Mouse (Mus musculus): ENCODE data around the gene Tmem151b. TPM values are rescaled to one million over a fixed set of nuclear protein-coding genes. Genes with fewer than 3 reads are reported as not detected.

Gene Tmem151b
- polyA plus RNA-seq, 1 experiment from 2014 or later = 29.3 TPM

- H3K27me3 ChIP-seq (replicated peaks; ENCODE audit: control insufficient read depth, insufficient read depth, low read length) = no peaks in the 10 kb centered on the region; the same call in none of the 2 replicates
- peaks cover 31% of the 10 kb centered on the region for H3K4me1 ChIP-seq (ENCODE audit: control insufficient read depth, insufficient read depth, low read depth, low read length)
- peak; percentile 31 for ATAC-seq
- H3K4me2 ChIP-seq (ENCODE audit: low read length) = 0 out of 2 replicates have a peak overlapping the region, but pooled peaks have one; percentile 10
- H3K4me3 ChIP-seq (ENCODE audit: low read length) = no peak overlapping the region
- 6% methylated on average over 8 of the region's 8 CpGs for WGBS
- no peaks in the 10 kb centered on the region for H3K36me3 ChIP-seq (ENCODE audit: control insufficient read depth, insufficient read depth, low read length)
- H3K9ac ChIP-seq (ENCODE audit: low read depth, low read length) = no peak overlapping the region
- H3K9me3 ChIP-seq (ENCODE audit: control insufficient read depth, low read length) = no peaks in the 10 kb centered on the region
- H3K27ac ChIP-seq (ENCODE audit: low read depth, low read length) = no peak overlapping the region
Observed at GRCm38 (mm10) chr17:45551816-45552451, 2.5 kb upstream of the Tmem151b start.

GRCm38 (mm10) chr17:45551249-45551796, 1.8 kb upstream of the Tmem151b start:
- H3K9ac ChIP-seq (ENCODE audit: low read depth, low read length) = no peak overlapping the region
- H3K27me3 ChIP-seq (replicated peaks; ENCODE audit: control insufficient read depth, insufficient read depth, low read length) = peaks cover 4% of the 10 kb centered on the region
- no peaks in the 10 kb centered on the region for H3K9me3 ChIP-seq (ENCODE audit: control insufficient read depth, low read length)
- H3K36me3 ChIP-seq (ENCODE audit: control insufficient read depth, insufficient read depth, low read length) = no peaks in the 10 kb centered on the region
- no peak overlapping the region for H3K4me2 ChIP-seq (ENCODE audit: low read length)
- 56% methylated on average over 7 of the region's 7 CpGs for WGBS
- H3K27ac ChIP-seq (ENCODE audit: low read depth, low read length) = no peak overlapping the region
- ATAC-seq = no peak
- H3K4me3 ChIP-seq (ENCODE audit: low read length) = no peak overlapping the region
- H3K4me1 ChIP-seq (ENCODE audit: control insufficient read depth, insufficient read depth, low read depth, low read length) = peaks cover 27% of the 10 kb centered on the region

- Histone ChIP-seq H3K4me1 (ENCODE audit: control insufficient read depth, insufficient read depth, low read depth, low read length) (peaks cover 28% of the 10 kb centered on the region), H3K9me3 (ENCODE audit: control insufficient read depth, low read length) (no peaks in the 10 kb centered on the region), H3K27ac (ENCODE audit: low read depth, low read length) (peak overlapping the region; percentile 95), H3K9ac (ENCODE audit: low read depth, low read length) (peak overlapping the region; percentile 98), H3K36me3 (ENCODE audit: control insufficient read depth, insufficient read depth, low read length) (peaks cover 2% of the 10 kb centered on the region; the same call in 1 of the 2 replicates), H3K4me2 (ENCODE audit: low read length) (peak overlapping the region; percentile 87), H3K27me3 (replicated peaks; ENCODE audit: control insufficient read depth, insufficient read depth, low read length) (peaks cover 4% of the 10 kb centered on the region; the same call in 1 of the 2 replicates), H3K4me3 (ENCODE audit: low read length) (peak overlapping the region; percentile 85)
- WGBS = 25% methylated on average over 5 of the region's 5 CpGs
- ATAC-seq = no peak
Observed at GRCm38 (mm10) chr17:45550253-45550652, 776 bp upstream of the Tmem151b start.

DNA sequence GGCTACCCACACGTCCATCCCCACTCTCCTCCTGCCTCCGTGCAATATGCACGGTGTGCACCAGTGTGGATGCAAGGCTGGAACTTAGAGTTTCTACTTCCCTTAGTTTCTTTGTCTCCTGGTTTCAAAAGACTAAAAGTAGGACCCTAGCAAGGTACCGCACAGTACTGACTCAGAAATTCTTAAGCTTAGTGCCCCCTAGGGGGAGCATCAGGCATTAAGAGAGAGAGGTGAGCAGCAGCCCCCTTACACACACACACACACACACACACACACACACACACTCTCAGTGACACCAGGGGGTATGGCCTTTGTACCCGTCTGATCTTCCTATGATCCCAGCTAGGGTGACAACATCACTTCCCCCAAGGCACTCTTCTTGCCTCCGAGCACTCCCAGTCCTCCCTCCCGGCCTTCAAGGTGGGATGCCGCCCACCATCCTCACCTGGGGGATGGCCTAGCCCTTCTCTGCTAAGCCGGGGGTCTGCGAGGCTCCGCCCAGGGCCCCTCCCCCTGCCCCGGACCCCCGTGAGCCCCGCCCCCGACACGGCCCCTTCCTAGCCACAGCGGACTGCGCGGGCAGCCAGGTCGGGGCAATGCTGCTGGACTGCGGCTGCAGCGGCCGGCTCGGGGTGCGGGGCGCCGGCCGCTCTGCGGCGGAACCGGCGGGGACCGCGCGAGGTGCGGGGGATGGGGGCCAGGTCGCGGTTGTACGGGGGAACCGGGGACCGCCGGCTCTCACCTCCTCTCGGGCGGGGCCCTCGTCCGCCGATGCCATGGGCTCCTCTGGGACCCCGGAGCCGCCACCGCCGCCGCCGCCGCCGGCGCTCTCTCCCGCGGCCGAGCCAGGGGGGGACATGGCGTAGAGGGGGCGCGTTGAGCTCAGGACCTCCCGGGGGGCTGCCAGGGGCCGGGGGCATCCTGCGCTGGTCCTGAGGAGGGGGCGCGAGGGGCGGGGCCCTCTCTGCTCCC, 650 bp downstream of the Tmem151b start:
- Histone ChIP-seq H3K4me1 (ENCODE audit: control insufficient read depth, insufficient read depth, low read depth, low read length) (peaks cover 34% of the 10 kb centered on the region), H3K27ac (ENCODE audit: low read depth, low read length) (peak overlapping the region; percentile 95), H3K4me3 (ENCODE audit: low read length) (peak overlapping the region; percentile 85), H3K4me2 (ENCODE audit: low read length) (peak overlapping the region; percentile 87), H3K9me3 (ENCODE audit: control insufficient read depth, low read length) (no peaks in the 10 kb centered on the region), H3K9ac (ENCODE audit: low read depth, low read length) (peak overlapping the region; percentile 98), H3K27me3 (replicated peaks; ENCODE audit: control insufficient read depth, insufficient read depth, low read length) (peaks cover 6% of the 10 kb centered on the region; the same call in 1 of the 2 replicates), H3K36me3 (ENCODE audit: control insufficient read depth, insufficient read depth, low read length) (peaks cover 6% of the 10 kb centered on the region; the same call in 1 of the 2 replicates)
- 4% methylated on average over 42 of the region's 68 CpGs for WGBS
- peak; percentile 70 for ATAC-seq

DNA sequence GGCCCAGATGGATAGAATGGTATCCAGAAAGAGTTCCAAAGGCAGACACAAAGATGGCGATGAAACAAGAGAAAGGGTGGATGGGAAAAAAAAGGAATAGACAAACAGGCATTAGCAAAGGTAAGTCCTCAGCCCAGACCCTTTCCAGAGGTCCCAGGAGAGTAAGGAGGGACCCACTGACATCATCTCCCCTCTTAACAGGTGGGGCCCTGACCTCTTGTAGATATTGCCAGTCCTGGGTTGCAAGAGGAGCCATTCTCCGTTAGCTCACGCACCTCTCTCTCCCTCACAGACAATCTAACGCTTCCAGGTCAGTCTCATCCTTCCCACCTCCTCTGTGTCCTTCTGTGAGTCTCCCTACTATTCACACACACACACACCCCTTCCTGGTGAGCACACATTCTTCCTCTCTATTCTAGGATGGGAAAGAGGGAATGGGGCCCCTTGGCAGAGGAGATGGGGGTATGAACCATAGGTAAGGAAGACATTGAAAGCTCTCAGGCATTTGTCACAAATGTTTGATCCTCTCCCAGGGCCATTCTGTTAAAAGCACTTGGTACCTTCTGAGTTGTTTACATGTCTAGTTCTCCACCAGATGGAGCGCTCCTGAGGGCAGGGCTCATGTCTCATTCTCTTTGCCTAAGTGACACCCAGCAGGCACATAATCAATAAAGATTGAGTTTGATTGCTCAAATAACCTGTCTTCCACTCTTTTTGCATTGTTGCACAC, 1.9 kb downstream of the Tmem151b start:
- peaks cover 6% of the 10 kb centered on the region; the same call in 1 of the 2 replicates for H3K27me3 ChIP-seq (replicated peaks; ENCODE audit: control insufficient read depth, insufficient read depth, low read length)
- no peak for ATAC-seq
- 79% methylated on average over 5 of the region's 5 CpGs for WGBS
- H3K9ac ChIP-seq (ENCODE audit: low read depth, low read length) = no peak overlapping the region
- no peaks in the 10 kb centered on the region for H3K9me3 ChIP-seq (ENCODE audit: control insufficient read depth, low read length)
- H3K4me3 ChIP-seq (ENCODE audit: low read length) = peak overlapping the region; percentile 85
- H3K27ac ChIP-seq (ENCODE audit: low read depth, low read length) = no peak overlapping the region
- peaks cover 6% of the 10 kb centered on the region; the same call in 1 of the 2 replicates for H3K36me3 ChIP-seq (ENCODE audit: control insufficient read depth, insufficient read depth, low read length)
- H3K4me2 ChIP-seq (ENCODE audit: low read length) = peak overlapping the region; percentile 87
- peaks cover 39% of the 10 kb centered on the region for H3K4me1 ChIP-seq (ENCODE audit: control insufficient read depth, insufficient read depth, low read depth, low read length)

GRCm38 (mm10) chr17:45546941-45547340, 2.5 kb downstream of the Tmem151b start:
- 69% methylated on average over 16 of the region's 16 CpGs for WGBS
- H3K36me3 ChIP-seq (ENCODE audit: control insufficient read depth, insufficient read depth, low read length) = peaks cover 6% of the 10 kb centered on the region; the same call in 1 of the 2 replicates
- H3K9ac ChIP-seq (ENCODE audit: low read depth, low read length) = no peak overlapping the region
- peak overlapping the region; percentile 87; the same call in 1 of the 2 replicates for H3K4me2 ChIP-seq (ENCODE audit: low read length)
- no peaks in the 10 kb centered on the region for H3K9me3 ChIP-seq (ENCODE audit: control insufficient read depth, low read length)
- no peak overlapping the region for H3K27ac ChIP-seq (ENCODE audit: low read depth, low read length)
- no peak overlapping the region for H3K4me3 ChIP-seq (ENCODE audit: low read length)
- ATAC-seq = no peak
- peaks cover 6% of the 10 kb centered on the region; the same call in 1 of the 2 replicates for H3K27me3 ChIP-seq (replicated peaks; ENCODE audit: control insufficient read depth, insufficient read depth, low read length)
- peaks cover 38% of the 10 kb centered on the region for H3K4me1 ChIP-seq (ENCODE audit: control insufficient read depth, insufficient read depth, low read depth, low read length)

GRCm38 (mm10) chr17:45545278-45545961, 4.1 kb downstream of the Tmem151b start:
- H3K9ac ChIP-seq (ENCODE audit: low read depth, low read length) = peak overlapping the region; percentile 18; the same call in 1 of the 2 replicates

DNA sequence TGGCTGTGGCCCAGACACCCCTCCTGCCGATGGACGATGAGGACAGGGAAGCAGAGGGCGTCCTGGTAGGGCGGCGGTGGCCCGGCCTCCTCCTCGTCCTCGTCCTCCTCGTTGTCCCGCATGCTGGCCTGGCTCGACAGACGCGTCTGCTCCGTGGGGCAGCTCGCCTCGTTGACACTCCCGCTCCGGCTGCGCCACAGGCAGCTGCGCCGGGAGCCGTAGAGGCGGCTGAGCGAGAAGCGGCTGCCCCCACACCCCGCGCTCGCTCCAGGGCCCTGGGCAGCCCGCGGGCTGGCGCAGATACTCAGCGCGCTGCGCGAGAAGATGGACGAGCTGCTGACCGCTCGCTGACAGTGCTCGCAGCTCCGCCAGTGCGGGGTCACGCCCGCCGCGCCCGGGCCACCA, 4.6 kb downstream of the Tmem151b start:
- peak overlapping the region; percentile 17; the same call in 1 of the 2 replicates for H3K4me3 ChIP-seq (ENCODE audit: low read length)
- no peaks in the 10 kb centered on the region for H3K9me3 ChIP-seq (ENCODE audit: control insufficient read depth, low read length)
- peaks cover 6% of the 10 kb centered on the region; the same call in 1 of the 2 replicates for H3K27me3 ChIP-seq (replicated peaks; ENCODE audit: control insufficient read depth, insufficient read depth, low read length)
- H3K4me1 ChIP-seq (ENCODE audit: control insufficient read depth, insufficient read depth, low read depth, low read length) = peaks cover 29% of the 10 kb centered on the region
- ATAC-seq = no peak
- H3K27ac ChIP-seq (ENCODE audit: low read depth, low read length) = no peak overlapping the region; the same call in 1 of the 2 replicates
- WGBS = 9% methylated on average over 36 of the region's 46 CpGs
- H3K9ac ChIP-seq (ENCODE audit: low read depth, low read length) = no peak overlapping the region; the same call in 1 of the 2 replicates
- H3K36me3 ChIP-seq (ENCODE audit: control insufficient read depth, insufficient read depth, low read length) = peaks cover 6% of the 10 kb centered on the region; the same call in 1 of the 2 replicates
- peak overlapping the region; percentile 43 for H3K4me2 ChIP-seq (ENCODE audit: low read length)

More at GRCm38 (mm10) chr17:45545278-45545961, 4.1 kb downstream of the Tmem151b start:
- H3K36me3 ChIP-seq (ENCODE audit: control insufficient read depth, insufficient read depth, low read length) = peaks cover 6% of the 10 kb centered on the region; the same call in 1 of the 2 replicates
- no peaks in the 10 kb centered on the region for H3K9me3 ChIP-seq (ENCODE audit: control insufficient read depth, low read length)
- H3K4me1 ChIP-seq (ENCODE audit: control insufficient read depth, insufficient read depth, low read depth, low read length) = peaks cover 34% of the 10 kb centered on the region
- WGBS = 11% methylated on average over 74 of the region's 74 CpGs
- no peak for ATAC-seq
- peaks cover 6% of the 10 kb centered on the region; the same call in 1 of the 2 replicates for H3K27me3 ChIP-seq (replicated peaks; ENCODE audit: control insufficient read depth, insufficient read depth, low read length)
- H3K27ac ChIP-seq (ENCODE audit: low read depth, low read length) = no peak overlapping the region
- peak overlapping the region; percentile 43 for H3K4me2 ChIP-seq (ENCODE audit: low read length)
- H3K4me3 ChIP-seq (ENCODE audit: low read length) = peak overlapping the region; percentile 17; the same call in 1 of the 2 replicates

All from hindbrain, embryonic 16.5 days (tissue).